Mouse (Mus musculus) spleen, adult 2 months (tissue): Measurements from ENCODE around the gene Rcn1.

Experiments used
- CTCF ChIP-seq: fragments of 200-500 bp; IDR thresholded peaks from 2 replicates; pipeline ENCODE4 v1.5.1; 2011; ENCODE audit warnings: mild to moderate bottlenecking, inconsistent platforms; ENCODE audit not compliant: insufficient read depth, insufficient read length, insufficient replicate concordance; ENCODE audit errors: extremely low read depth
- POLR2A ChIP-seq: fragments of 200-500 bp; IDR thresholded peaks from 2 replicates; pipeline ENCODE4 v1.6.1; 2011; ENCODE audit warnings: low read depth, low read length, inconsistent platforms

GRCm38 (mm10) chr2:105397446-105398211 is 1.5 kb downstream of the Rcn1 start:
- TF ChIP-seq CTCF: no peak
- no peak for TF ChIP-seq POLR2A
